8 mouse cellular contexts compared by ENCODE assay signal in genomic region chr9:44249181-44250146, GRCm38 (mm10). TPM values are rescaled to one million over a fixed set of nuclear protein-coding genes. Genes with fewer than 3 reads are reported as not detected.
A peak's percentile ranks its signal among the peaks of the same experiment; 100 is the strongest.
DNase-seq lines count a peak whose midpoint lies in the region; ATAC-seq and TF ChIP-seq lines count a peak whose summit lies in the region.

No protein-coding gene starts in this region.

- peak; percentile 64 for TF ChIP-seq CTCF in cerebellum, adult 2 months (IDR thresholded peaks at IDR 0.05; ENCODE audit: borderline replicate concordance, insufficient read depth, low read depth, low read length)
- TF ChIP-seq CTCF in cortical plate, adult 2 months (IDR thresholded peaks at IDR 0.05; ENCODE audit: extremely low read depth, insufficient read depth, low read length) = peak; percentile 65

- H3K4me2 ChIP-seq in intestine, embryonic 15.5 days (replicated peaks) = peak overlapping the region; percentile 10; the same call in 1 of the 2 replicates

- H3K9ac ChIP-seq in intestine, embryonic 15.5 days = no peak overlapping the region

- no peaks in the 10 kb centered on the region for H3K36me3 ChIP-seq in intestine, embryonic 15.5 days
- H3K36me3 ChIP-seq in limb, embryonic 10.5 days = no peaks in the 10 kb centered on the region
- no peaks in the 10 kb centered on the region for H3K36me3 ChIP-seq in midbrain, embryonic 10.5 days

- H3K27ac ChIP-seq in cerebellum, adult 2 months (ENCODE audit: insufficient read depth, low read length) = no peak overlapping the region
- no peak overlapping the region for H3K27ac ChIP-seq in cortical plate, adult 2 months (ENCODE audit: insufficient read depth, low read length)
- no peak overlapping the region for H3K27ac ChIP-seq in intestine, embryonic 15.5 days
- H3K27ac ChIP-seq in limb, embryonic 10.5 days = 0 out of 2 replicates have a peak overlapping the region, but pooled peaks have one; percentile 44
- 0 out of 2 replicates have a peak overlapping the region, but pooled peaks have one; percentile 19 for H3K27ac ChIP-seq in midbrain, embryonic 10.5 days (replicated peaks)

- peak; percentile 50 to 58 for DNase-seq in cerebellum, adult 2 months
- no peak for DNase-seq in cerebellum, adult 8-10 months
- DNase-seq in gastrocnemius, postnatal 25 days = peak; percentile 65
- DNase-seq in limb, embryonic 10.5 days (ENCODE audit: low spot score) = peak; percentile 62
- peak; percentile 55 for DNase-seq in midbrain, embryonic 10.5 days (ENCODE audit: low spot score)
- peak; percentile 32 for DNase-seq in spleen, adult 12 weeks (ENCODE audit: low spot score)

- no peak for TF ChIP-seq POLR2A in cerebellum, adult 2 months (IDR thresholded peaks at IDR 0.05; ENCODE audit: borderline replicate concordance, insufficient read depth, low read length)
- TF ChIP-seq POLR2A in cortical plate, adult 2 months (IDR thresholded peaks at IDR 0.05; ENCODE audit: extremely low read depth, insufficient read depth, low read length) = no peak

- H3K27me3 ChIP-seq in cerebellum, adult 2 months (ENCODE audit: control insufficient read depth, insufficient read depth, low read length) = no peaks in the 10 kb centered on the region
- H3K27me3 ChIP-seq in intestine, embryonic 15.5 days (replicated peaks) = no peaks in the 10 kb centered on the region
- peaks cover 25% of the 10 kb centered on the region; the same call in 1 of the 2 replicates for H3K27me3 ChIP-seq in limb, embryonic 10.5 days (ENCODE audit: low read depth, poor library complexity, severe bottlenecking)
- peaks cover 27% of the 10 kb centered on the region for H3K27me3 ChIP-seq in midbrain, embryonic 10.5 days (ENCODE audit: low read depth, poor library complexity, severe bottlenecking)

- H3K4me1 ChIP-seq in cerebellum, adult 2 months (ENCODE audit: control insufficient read depth, insufficient read depth, low read length) = no peaks in the 10 kb centered on the region
- H3K4me1 ChIP-seq in cortical plate, adult 2 months (ENCODE audit: control insufficient read depth, insufficient read depth, low read length) = no peaks in the 10 kb centered on the region
- H3K4me1 ChIP-seq in intestine, embryonic 15.5 days (replicated peaks) = peaks cover 8% of the 10 kb centered on the region; the same call in 1 of the 2 replicates
- peaks cover 25% of the 10 kb centered on the region for H3K4me1 ChIP-seq in limb, embryonic 10.5 days
- peaks cover 41% of the 10 kb centered on the region for H3K4me1 ChIP-seq in midbrain, embryonic 10.5 days

- peak; percentile 57 for ATAC-seq in intestine, embryonic 15.5 days

- WGBS in cerebellum, adult 2 months = 47% methylated on average over 26 of the region's 26 CpGs
- 49% methylated on average over 26 of the region's 26 CpGs for WGBS in intestine, embryonic 15.5 days
- WGBS in limb, embryonic 10.5 days = 43% methylated on average over 26 of the region's 26 CpGs
- WGBS in midbrain, embryonic 10.5 days = 48% methylated on average over 26 of the region's 26 CpGs

- H3K9me3 ChIP-seq in intestine, embryonic 15.5 days = no peaks in the 10 kb centered on the region
- no peaks in the 10 kb centered on the region for H3K9me3 ChIP-seq in limb, embryonic 10.5 days (replicated peaks)
- no peaks in the 10 kb centered on the region for H3K9me3 ChIP-seq in midbrain, embryonic 10.5 days (replicated peaks)

- H3K4me3 ChIP-seq in cerebellum, adult 2 months (replicated peaks; ENCODE audit: insufficient read depth, low read depth, low read length) = no peak overlapping the region
- no peak overlapping the region for H3K4me3 ChIP-seq in cortical plate, adult 2 months (ENCODE audit: insufficient read depth, low read length)
- H3K4me3 ChIP-seq in intestine, embryonic 15.5 days (replicated peaks) = no peak overlapping the region
- H3K4me3 ChIP-seq in limb, embryonic 10.5 days = 0 out of 2 replicates have a peak overlapping the region, but pooled peaks have one; percentile 8
- H3K4me3 ChIP-seq in midbrain, embryonic 10.5 days = 0 out of 2 replicates have a peak overlapping the region, but pooled peaks have one; percentile 12

RNA-seq across cellular contexts. Expression of gene Pdzd3, which starts 1.8 kb away (rescaled TPM):
- 0.08 and 0.19 TPM in 2 replicates for polyA plus RNA-seq in cerebellum, adult 2 months (2012; rRNA removed)
- 0.40 and 0.71 TPM in 2 replicates for polyA plus RNA-seq in cortical plate, adult 2 months (2012; rRNA removed)
- under 1 TPM; 0.99 to 1.00 TPM for total RNA-seq in gastrocnemius, postnatal 25 days (2021)
- 11.7 and 12.9 TPM in 2 replicates for polyA plus RNA-seq in intestine, embryonic 15.5 days (2015; fragmentation: Nextera tagmentation; extraction: Ambion mirVana)
- polyA plus RNA-seq in limb, embryonic 10.5 days (2016; fragmentation: Nextera tagmentation; extraction: Ambion mirVana) = 0.13 TPM in 1 of 2 replicates, not detected in the other
- 0.06 TPM in 1 of 2 replicates, not detected in the other for polyA plus RNA-seq in midbrain, embryonic 10.5 days (2016; fragmentation: Nextera tagmentation; extraction: Ambion mirVana)

RNA-seq across cellular contexts. Expression of gene Ccdc153, which starts 9.0 kb away (rescaled TPM):
- 3.7 and 7.0 TPM in 2 replicates for polyA plus RNA-seq in cerebellum, adult 2 months (2012; rRNA removed)
- 1.8 and 4.9 TPM in 2 replicates for polyA plus RNA-seq in cortical plate, adult 2 months (2012; rRNA removed)
- total RNA-seq in gastrocnemius, postnatal 25 days (2021) = not detected
- polyA plus RNA-seq in intestine, embryonic 15.5 days (2015; fragmentation: Nextera tagmentation; extraction: Ambion mirVana) = not detected in 2 replicates
- polyA plus RNA-seq in limb, embryonic 10.5 days (2016; fragmentation: Nextera tagmentation; extraction: Ambion mirVana) = not detected in 2 replicates
- not detected in 2 replicates for polyA plus RNA-seq in midbrain, embryonic 10.5 days (2016; fragmentation: Nextera tagmentation; extraction: Ambion mirVana)

RNA-seq across cellular contexts. Expression of gene Cbl, which starts 15.6 kb away (rescaled TPM):
- polyA plus RNA-seq in cerebellum, adult 2 months (2012; rRNA removed) = 14.5 and 15.3 TPM in 2 replicates
- polyA plus RNA-seq in cortical plate, adult 2 months (2012; rRNA removed) = 18.2 and 22.8 TPM in 2 replicates
- 1 to 10 TPM; 9.2 to 9.4 TPM for total RNA-seq in gastrocnemius, postnatal 25 days (2021)
- 13.2 and 14.8 TPM in 2 replicates for polyA plus RNA-seq in intestine, embryonic 15.5 days (2015; fragmentation: Nextera tagmentation; extraction: Ambion mirVana)
- 19.6 and 23.9 TPM in 2 replicates for polyA plus RNA-seq in limb, embryonic 10.5 days (2016; fragmentation: Nextera tagmentation; extraction: Ambion mirVana)
- polyA plus RNA-seq in midbrain, embryonic 10.5 days (2016; fragmentation: Nextera tagmentation; extraction: Ambion mirVana) = 21.7 and 25.5 TPM in 2 replicates

RNA-seq across cellular contexts. Expression of gene Nlrx1, which starts 18.9 kb away (rescaled TPM):
- 7.9 and 9.9 TPM in 2 replicates for polyA plus RNA-seq in cerebellum, adult 2 months (2012; rRNA removed)
- 7.0 and 8.0 TPM in 2 replicates for polyA plus RNA-seq in cortical plate, adult 2 months (2012; rRNA removed)
- total RNA-seq in gastrocnemius, postnatal 25 days (2021) = 10 to 100 TPM; 18.6 to 21.1 TPM
- 5.5 and 5.9 TPM in 2 replicates for polyA plus RNA-seq in intestine, embryonic 15.5 days (2015; fragmentation: Nextera tagmentation; extraction: Ambion mirVana)
- 2.1 and 3.3 TPM in 2 replicates for polyA plus RNA-seq in limb, embryonic 10.5 days (2016; fragmentation: Nextera tagmentation; extraction: Ambion mirVana)
- polyA plus RNA-seq in midbrain, embryonic 10.5 days (2016; fragmentation: Nextera tagmentation; extraction: Ambion mirVana) = 2.6 and 2.9 TPM in 2 replicates

RNA-seq across cellular contexts. Expression of gene Abcg4, which starts 39.0 kb away (rescaled TPM):
- 105 and 120 TPM in 2 replicates for polyA plus RNA-seq in cerebellum, adult 2 months (2012; rRNA removed)
- polyA plus RNA-seq in cortical plate, adult 2 months (2012; rRNA removed) = 86.3 and 91.1 TPM in 2 replicates
- total RNA-seq in gastrocnemius, postnatal 25 days (2021) = under 1 TPM; 0.15 to 0.62 TPM
- 2.5 and 2.9 TPM in 2 replicates for polyA plus RNA-seq in intestine, embryonic 15.5 days (2015; fragmentation: Nextera tagmentation; extraction: Ambion mirVana)
- 1.9 and 4.6 TPM in 2 replicates for polyA plus RNA-seq in limb, embryonic 10.5 days (2016; fragmentation: Nextera tagmentation; extraction: Ambion mirVana)
- 6.4 and 8.6 TPM in 2 replicates for polyA plus RNA-seq in midbrain, embryonic 10.5 days (2016; fragmentation: Nextera tagmentation; extraction: Ambion mirVana)

Comparison
In these comparisons a context has a peak if more than half of its experiments do, and no peak if none do; other contexts are left out.
1. H3K27ac ChIP-seq: peak in limb, embryonic 10.5 days (single experiment) and midbrain, embryonic 10.5 days (single experiment); none in cerebellum, adult 2 months (single experiment), cortical plate, adult 2 months (single experiment) and intestine, embryonic 15.5 days (single experiment).
2. H3K4me3 ChIP-seq: peak in limb, embryonic 10.5 days (single experiment) and midbrain, embryonic 10.5 days (single experiment); none in cerebellum, adult 2 months (single experiment), cortical plate, adult 2 months (single experiment) and intestine, embryonic 15.5 days (single experiment).